Mouse (Mus musculus) olfactory bulb, adult 2 months (tissue): ENCODE data around the gene 1110065P20Rik.

ENCODE experiments used
- CTCF ChIP-seq: fragments of 200-500 bp; IDR thresholded peaks from 2 replicates; pipeline ENCODE4 v1.5.1; 2012; ENCODE audit warnings: low read depth, mild to moderate bottlenecking, low read length, moderate library complexity; ENCODE audit not compliant: insufficient read depth
- POLR2A ChIP-seq: fragments of 200-500 bp; IDR thresholded peaks from 2 replicates; pipeline ENCODE4 v1.6.1; 2012; ENCODE audit warnings: mild to moderate bottlenecking, low read depth, low read length, moderate library complexity; ENCODE audit not compliant: insufficient read depth

GRCm38 (mm10) chr4:124872719-124873118, 21.7 kb upstream of the 1110065P20Rik start:
- no peak for TF ChIP-seq CTCF
- TF ChIP-seq POLR2A = no peak
